Mouse (Mus musculus) heart, adult 11 months (tissue): ENCODE data around the gene Mest.

ENCODE experiments used
- DNase-seq: peaks from one replicate; pipeline ENCODE4 v3.0.0; 2022

Mest gene

GRCm38 (mm10) chr6:30709115-30709514, 14.2 kb upstream of the Mest start:
- peak; percentile 9 for DNase-seq

DNA sequence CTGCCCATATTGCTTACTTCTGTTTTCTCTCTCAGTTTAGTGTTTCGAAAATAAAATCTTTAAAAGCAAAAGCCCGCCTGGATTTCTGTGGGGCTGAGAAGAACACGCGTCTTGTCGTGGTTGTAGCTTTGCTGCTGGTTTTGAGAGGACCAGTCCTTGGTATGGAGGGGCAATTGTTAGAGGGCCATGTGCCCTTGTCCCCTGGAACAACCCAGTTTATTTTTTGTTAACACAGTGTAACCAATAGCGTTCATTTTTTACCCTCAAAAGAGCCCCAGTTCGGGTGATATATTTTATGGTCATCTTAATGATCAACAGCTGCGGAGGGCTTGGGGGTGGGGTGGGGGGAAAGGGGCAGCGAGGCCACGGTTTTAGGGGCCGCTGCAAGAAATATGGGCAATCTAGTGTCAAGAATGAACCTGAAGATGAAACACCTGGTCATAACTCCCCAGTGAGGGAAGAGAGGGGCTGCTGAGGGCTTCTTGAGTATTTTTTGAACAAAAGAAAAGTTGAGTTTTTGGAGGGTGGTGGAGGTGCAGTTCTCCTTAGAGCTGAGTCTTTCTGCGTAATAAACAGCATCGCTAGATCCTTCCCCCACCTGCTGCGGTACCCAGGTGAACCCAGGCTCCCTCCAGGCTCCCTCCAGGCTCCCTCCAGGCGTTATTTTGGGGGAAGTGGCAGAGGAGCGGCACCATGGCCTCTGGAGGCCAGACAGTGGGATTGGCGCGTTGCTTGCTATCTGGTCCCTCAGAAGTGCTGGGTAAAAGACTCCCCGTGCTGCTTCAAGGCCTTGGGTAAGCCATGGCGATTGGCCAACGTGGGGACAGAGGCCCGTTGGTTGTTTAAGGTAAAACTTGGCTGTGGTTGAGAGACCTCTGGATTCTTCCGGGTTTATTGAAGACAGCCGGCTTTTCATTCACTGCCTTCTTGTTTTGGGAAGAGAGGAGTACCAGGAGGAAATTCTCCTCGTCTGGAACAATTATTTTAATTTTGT, 12.7 kb upstream of the Mest start:
- peak; percentile 76 for DNase-seq

DNA sequence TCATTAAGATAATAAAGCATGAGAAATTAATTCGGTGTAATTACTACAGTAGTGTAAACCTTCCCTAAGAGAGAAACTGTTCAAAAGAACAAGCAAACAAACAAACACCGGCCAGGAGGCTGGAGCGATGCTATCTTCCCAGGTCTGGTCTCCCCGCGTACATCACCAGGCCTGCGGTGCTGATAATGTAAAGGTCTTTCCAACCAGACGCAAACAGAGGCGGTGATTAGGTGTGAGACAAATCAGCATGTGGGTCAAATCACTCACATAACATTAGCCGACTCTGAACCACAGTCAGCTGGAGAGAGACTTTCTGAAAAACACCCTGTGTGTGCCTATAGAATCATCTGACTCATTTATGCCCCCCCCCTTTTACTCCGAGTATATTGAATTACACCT, 12.0 kb upstream of the Mest start:
- peak; percentile 73 for DNase-seq

DNA sequence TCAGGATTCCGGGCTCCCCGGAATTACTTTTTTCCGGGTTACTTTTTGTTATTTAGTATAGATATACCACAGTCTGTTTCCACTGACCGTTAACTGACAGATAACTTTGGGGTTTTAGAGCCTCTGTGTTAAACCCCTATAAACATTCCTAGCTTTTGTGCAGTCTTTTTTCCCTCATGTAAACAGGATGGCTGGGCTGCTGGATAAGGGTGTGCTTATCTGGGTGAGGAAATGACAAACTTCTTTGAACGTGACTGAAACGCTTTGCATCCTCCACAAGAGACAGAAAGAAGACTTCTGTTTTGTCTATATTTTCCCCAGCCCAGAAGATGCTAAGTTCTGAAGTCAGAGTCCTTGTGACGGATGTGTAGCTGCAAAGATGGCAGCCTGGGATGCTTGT, 10.9 kb upstream of the Mest start:
- peak; percentile 82 for DNase-seq

GRCm38 (mm10) chr6:30713455-30713854, 9.9 kb upstream of the Mest start:
- DNase-seq = peak; percentile 66

GRCm38 (mm10) chr6:30713896-30714295, 9.5 kb upstream of the Mest start:
- DNase-seq = peak; percentile 78

GRCm38 (mm10) chr6:30714891-30715471, 8.4 kb upstream of the Mest start:
- no peak for DNase-seq

DNA sequence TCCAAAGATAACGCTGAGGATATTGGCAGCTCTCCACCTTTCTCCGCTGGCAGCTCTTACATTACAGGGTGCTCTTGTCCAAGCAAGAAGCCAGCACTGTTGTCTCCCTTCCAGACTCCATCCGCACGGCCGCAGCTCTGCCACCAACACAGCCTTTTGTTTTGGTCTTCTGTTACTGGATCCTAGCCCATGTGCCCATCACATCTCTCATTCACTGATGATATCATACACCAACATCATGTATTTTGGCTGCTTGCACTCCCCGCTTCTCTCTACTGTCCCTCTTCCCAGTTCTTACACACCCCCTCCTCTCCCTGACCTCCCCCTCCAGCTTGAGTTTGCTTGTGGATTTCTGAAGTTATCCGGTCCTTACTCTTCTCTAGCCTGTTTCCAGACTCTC, 6.6 kb upstream of the Mest start:
- peak; percentile 76 for DNase-seq

DNA sequence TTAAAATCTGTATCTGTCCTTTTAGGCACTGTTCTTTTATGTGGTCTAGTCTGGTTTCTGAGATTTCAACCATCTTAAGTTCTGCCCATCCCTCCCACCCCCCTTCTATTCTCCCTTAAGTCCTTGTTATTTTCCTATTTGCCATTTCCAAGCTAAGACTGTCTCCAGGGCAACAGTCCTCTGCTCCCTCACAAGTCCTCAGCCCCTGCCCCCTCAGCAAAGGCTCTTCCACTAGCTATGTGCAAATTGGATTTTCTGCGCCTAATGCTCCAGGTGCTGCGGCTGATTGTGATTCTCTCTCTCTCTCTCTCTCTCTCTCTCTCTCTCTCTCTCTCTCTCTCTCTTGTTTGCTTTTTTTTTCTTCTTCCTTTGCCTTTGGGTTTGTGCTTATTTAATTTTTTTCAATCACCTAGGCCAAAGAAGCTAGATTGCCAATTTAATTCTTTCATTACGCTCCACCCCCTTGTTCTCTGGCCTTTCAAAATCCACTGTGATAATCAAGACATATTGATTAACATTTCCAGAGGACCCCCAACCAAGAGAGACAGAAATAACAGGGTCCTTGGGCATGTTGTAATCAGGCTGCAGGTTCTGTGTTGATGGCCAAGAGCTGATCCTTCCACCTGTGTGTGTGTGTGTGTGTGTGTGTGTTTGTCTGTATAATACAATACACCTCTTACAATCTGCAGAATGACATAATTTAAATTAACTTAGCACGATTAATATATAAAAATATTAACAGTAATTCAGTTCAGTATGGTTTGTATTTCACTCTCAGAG, 772 bp upstream of the Mest start:
- DNase-seq = peak; percentile 27

DNA sequence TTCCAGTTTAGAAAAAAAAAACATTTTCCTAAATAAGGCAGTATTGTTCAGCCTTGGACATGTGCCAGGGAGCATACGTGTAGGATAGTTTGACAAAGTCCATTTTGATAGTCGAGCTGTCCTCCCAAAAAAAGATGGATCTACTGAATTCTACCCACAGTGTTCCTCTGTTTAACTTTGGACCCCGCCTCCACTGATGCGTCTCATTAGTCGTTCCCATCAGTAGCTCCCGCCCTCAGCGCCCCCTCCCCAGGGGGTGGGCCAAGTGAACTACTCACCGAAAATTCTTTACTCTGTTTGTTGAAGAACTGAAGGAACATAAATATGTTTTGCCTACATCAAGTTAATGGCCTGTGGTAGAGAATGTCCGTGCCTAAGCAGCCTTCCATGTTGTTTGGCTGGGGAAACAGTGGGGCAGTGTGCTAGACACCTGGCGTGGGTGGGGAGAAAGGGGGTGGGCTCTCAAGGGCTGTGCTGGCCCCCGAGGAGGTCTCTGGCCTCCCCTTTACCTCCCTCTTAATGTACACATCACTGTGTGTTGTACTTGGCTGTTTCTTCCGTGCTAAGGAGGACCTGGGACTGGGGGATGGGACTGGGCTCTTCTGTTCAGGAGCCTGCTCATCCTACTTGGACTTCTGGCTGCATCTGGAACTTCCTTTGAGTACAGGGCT, 7.1 kb downstream of the Mest start:
- DNase-seq = peak; percentile 78

- DNase-seq = peak; percentile 86
Measured at GRCm38 (mm10) chr6:30732571-30733130, 9.3 kb downstream of the Mest start.

DNA sequence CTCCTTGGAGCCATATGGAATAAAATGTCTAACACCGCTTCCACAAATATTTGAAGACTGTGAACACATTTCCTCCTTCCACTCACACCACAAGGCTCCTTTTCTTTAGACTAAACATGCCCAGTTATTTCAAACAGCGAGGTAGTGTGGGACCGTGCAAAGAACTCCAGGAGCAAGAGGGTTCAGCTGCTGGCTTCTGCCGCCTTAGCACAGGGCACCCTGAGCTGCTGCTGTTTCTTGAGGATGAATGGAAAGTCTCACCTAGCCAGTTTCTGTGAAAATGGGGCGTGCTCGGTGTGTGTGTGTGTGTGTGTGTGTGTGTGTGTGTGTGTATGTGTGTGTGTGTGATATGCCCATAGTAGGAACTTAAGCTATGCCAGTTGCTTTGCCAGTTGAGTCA, 11.1 kb downstream of the Mest start:
- no peak for DNase-seq

DNA sequence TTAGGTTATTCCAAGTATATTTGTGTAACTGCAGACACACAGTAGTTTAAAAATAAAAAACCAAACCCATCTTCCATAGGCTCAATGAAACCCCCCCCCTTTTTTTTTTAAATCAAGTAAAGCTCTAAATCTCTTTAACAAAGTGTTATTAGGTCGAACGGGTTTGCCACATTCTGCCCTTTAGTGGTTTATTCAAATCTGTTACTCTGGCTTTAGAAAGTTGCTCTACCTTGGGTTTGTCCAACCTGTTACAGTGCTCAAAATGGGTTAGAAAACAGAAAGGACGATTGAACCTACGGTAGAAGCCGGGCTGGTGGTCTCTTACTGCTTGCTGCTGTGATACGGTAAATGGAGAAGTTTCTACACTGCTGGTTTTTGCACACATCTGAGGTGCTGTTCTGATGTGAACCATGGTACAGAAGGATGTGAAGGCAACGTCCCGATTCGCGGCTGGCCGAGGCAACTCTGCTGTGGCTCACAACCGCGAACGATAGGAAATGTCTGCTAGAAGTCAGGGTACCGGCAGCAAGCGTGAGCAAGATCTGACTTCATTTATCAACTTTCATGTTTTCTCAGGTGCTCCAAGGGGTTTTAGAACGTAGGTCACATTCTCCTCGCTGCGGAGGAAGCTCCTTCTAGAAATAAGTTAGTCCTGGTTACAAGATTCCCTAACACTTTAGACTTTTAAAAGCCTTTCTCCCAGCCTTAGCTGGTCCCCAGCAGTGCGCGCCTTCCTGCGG, 11.8 kb downstream of the Mest start:
- DNase-seq = peak; percentile 75

- DNase-seq = peak; percentile 88
Measured at GRCm38 (mm10) chr6:30735728-30736371, 12.5 kb downstream of the Mest start.

DNA sequence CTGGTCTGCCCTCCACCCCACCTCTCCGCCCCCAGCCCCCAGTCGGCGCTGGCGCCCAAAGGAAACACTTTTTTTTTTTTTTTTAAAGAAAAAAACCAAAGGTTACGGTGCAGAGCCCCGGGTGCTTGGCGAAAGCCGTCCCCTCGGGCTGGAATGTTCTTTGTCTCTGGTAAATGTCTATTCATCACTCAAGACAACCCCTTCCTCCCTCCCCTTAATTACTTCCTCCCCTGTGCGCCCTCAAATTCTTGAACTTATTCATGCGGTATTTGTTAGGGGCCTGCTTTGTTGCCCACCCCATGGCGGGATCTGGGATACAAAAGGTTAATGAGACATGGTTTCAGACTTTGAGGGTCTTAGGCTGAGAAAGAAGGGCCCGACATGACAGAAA, 13.0 kb downstream of the Mest start:
- DNase-seq = no peak

DNA sequence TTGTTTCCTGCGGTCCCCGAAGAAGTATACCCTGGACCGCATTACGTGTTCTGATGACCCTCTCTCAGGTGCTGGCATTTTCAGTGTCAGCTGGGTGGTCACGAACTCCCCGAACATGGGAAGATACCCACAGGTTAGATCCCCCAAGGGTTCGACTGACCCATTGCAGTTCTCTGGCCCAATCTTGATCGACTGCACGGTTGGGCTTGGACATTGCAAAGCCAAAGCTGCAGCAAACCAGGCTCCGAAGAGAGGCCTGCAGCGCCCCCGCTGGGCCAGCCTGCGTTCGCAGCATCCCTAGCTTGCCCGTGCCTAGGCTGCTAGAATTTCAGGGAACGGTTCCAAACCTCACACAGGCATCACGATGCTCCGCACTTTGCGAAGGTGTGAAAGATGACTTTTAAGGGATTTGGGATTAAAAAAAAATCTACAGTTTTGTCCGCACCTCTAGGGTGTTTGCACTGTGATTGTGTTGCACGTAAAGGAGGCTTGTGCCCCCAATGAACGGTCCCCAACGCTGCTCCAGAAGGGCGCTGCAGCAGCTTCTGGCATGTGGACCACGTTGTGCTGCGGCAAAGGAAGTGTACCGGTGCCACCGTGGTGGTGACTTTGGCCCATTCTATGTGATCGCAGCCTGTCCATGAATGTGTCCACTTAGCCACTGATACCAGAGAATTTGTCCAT, 13.7 kb downstream of the Mest start:
- DNase-seq = peak; percentile 96

DNA sequence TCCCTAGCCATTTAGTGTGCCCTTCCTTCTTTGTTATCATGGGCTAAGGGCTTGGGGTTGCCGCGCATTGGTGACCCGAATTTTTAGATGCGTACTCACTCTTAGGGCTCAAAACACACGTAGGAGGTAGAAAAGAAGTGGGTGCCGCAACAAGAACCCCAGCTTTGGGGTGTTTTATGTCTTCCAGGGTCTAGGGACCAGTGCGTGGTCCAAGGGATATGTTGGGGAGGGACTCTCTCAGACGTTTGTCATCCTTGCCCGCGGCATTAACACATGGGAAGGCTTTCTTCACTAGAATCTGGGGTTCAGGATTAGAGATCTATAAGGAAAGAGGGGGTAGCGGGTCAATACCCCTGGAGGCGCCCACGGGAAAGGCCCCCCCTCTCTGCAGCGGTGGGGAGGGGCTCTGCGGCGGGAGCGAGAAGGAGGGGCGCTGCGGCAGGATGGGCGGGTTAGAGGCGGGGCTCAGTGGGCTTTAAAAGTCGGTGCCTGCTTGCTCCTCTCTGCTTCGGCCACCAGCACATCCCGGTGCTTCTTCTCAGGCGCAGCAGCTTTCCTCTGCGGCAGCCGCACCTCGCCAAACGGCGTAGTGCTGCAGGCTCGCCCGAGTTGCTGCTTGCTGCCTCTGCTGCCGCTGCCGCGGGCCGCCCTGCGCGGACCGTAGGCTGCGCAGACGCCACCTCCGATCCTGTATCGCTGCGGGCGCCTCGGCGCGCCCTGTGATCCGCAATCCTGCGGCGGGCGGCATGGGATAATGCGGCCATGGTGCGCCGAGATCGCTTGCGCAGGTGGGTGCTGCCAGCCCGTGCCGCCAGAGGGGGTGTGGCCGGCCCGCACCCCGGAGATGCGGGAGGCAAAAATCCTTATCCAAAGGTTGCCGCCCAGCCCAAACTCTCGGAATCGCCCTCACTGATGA, 14.5 kb downstream of the Mest start:
- DNase-seq = peak; percentile 98

GRCm38 (mm10) chr6:30738464-30739006, 15.2 kb downstream of the Mest start:
- DNase-seq = peak; percentile 80

DNA sequence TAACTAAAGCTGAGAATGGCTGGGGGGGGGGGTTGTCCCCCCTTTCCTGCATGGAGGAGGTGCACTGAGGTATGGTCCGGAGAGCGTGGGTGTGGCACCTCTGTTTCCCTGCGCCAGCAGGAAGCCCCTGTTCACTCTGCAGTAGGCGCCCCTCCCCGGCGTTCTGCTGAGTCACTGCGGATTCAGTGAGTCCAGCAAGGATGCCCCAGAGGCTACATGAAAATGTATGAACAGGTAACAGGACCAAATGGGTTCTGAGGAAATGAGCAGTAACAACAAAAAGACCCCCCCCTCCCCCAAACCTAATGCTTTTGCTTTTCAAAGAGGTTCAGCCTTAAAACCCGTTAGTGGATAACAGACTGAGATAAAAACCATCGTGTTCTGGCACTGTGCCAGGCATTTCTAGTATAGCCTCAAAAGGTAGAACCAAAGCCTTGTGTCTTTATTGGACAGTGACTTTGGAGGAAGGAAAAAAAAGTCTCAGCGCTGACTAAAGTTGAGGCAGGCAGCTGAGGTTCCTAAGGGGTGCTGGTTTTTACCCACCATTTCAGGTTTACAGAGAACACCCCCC, 15.9 kb downstream of the Mest start:
- peak; percentile 91 for DNase-seq
